Mouse (Mus musculus): ENCODE results near the gene Map7d1.

Map7d1 gene

GRCm38 (mm10) chr4:126275681-126276131, 19.6 kb upstream of the Map7d1 start:
- in situ Hi-C loops (cut with MboI; ENCODE audit: low pct_unique_long_range_greater_than_20kb in 1 of 2, low sequenced_read_pairs in 2 of 2, unreplicated experiment in 1 of 2), result no loop called here

- in situ Hi-C loops (cut with MboI; ENCODE audit: low pct_unique_long_range_greater_than_20kb in 1 of 2, low sequenced_read_pairs in 2 of 2, unreplicated experiment in 1 of 2), result no loop called here
Observed at GRCm38 (mm10) chr4:126275081-126275480, 18.9 kb upstream of the Map7d1 start.

- in situ Hi-C loops (cut with MboI; ENCODE audit: low pct_unique_long_range_greater_than_20kb in 1 of 2, low sequenced_read_pairs in 2 of 2, unreplicated experiment in 1 of 2), result no loop called here
Observed at GRCm38 (mm10) chr4:126273753-126274152, 17.6 kb upstream of the Map7d1 start.

- in situ Hi-C loops (cut with MboI; ENCODE audit: low pct_unique_long_range_greater_than_20kb in 1 of 2, low sequenced_read_pairs in 2 of 2, unreplicated experiment in 1 of 2), result no loop called here
Observed at GRCm38 (mm10) chr4:126269292-126269691, 13.1 kb upstream of the Map7d1 start.

DNA sequence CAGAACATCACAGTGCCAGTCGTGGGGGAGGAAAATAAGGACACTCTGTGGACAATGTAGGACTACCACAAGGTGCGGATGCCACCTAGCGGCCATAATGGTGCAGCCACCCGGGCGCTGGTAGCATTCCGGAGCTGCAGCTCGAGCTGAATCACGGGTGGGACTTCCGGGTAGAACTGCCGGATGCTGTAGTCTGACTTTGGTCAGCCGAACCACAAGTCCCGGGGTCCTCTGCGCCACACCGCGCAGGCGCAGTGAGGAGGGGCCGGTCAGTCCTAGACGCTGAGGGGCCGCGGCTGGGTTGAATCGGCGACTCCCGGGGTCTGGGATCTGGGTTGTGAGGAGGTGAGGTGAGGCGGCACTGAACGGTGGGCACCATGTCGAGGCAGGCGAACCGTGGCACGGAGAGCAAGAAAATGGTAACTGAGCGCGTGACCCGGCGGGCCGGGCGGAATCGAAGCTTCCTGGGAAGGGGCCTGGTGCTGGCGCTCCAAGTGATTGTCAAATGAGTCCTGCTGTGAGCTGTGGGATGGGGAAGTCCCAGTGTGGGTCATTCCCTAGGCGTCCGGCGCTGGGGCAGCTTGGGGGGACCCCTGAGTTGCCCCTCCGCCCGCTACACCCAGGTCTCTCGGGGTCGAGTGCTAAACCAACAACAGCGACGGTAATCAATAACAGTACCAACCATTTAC, 6.1 kb upstream of the Map7d1 start, which contains the start of gene Trappc3:
Gene Trappc3, plus strand, starts transcription at position 207 of the 689 bp plus-strand sequence.
- in situ Hi-C loops (cut with MboI; ENCODE audit: low pct_unique_long_range_greater_than_20kb in 1 of 2, low sequenced_read_pairs in 2 of 2, unreplicated experiment in 1 of 2), result loop anchor here (5.0 kb wide), 1 partner anchor 35 kb away; no protein-coding TSS in a partner anchor

- in situ Hi-C loops (cut with MboI; ENCODE audit: low pct_unique_long_range_greater_than_20kb in 1 of 2, low sequenced_read_pairs in 2 of 2, unreplicated experiment in 1 of 2), result loop anchor here (5.0 kb wide), 1 partner anchor 34 kb away; no protein-coding TSS in a partner anchor
Observed at GRCm38 (mm10) chr4:126261675-126262074, 5.5 kb upstream of the Map7d1 start.

DNA sequence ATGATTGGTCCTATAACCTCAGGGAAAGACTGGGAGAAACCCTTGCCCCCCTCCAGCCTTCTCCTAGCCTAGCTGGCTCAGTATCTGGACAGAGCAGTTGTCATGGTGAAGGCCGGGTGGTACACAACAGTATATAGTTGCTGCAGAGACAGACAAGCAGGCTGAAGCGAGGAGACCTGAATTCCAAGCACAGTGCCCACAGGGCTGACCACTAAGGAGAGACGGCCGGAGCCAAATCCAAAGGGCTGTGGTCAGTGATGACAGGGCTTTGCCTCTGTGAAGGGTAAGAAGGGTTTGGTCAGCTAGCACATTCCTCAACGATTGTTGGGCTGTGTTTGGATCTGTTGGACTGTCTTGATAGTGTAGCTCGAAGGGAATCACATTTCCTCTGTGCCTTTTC, 5.1 kb upstream of the Map7d1 start:
- in situ Hi-C loops (cut with MboI; ENCODE audit: low pct_unique_long_range_greater_than_20kb in 1 of 2, low sequenced_read_pairs in 2 of 2, unreplicated experiment in 1 of 2), result loop anchor here (5.0 kb wide), 1 partner anchor 34 kb away; no protein-coding TSS in a partner anchor

DNA sequence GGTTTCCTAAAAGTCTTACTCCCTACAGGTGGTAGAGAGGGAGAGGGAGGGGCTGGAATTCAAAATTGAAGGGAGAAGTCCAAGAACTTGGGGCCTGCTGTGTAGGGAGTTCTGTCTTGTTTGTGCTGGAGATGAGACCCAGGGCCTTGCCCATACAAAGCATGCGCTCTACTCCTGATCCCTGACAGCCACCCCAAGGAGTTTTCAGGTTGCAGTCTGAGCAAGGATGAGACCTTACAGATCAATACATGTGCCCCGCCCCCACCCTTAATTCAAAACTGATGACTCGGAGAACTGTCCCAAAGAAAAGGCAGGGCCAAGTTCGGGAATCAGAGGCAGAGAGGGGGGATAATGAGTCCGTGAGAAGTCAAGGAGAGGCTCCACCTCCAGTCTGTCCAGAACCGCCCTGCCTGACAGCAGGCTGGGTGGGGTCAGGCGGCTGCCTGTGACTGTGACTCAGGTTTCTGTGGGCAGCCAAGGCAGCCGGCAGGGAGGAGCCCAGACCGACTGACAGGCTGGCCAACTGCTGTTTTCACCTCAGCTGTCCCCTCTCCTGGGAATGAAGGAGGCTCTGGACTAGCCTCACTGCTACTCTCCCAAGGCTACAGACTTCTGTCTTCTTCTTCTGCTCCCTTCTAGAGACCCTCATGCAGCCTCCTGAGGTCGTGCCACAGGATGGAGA, 4.5 kb upstream of the Map7d1 start:
- in situ Hi-C loops (cut with MboI; ENCODE audit: low pct_unique_long_range_greater_than_20kb in 1 of 2, low sequenced_read_pairs in 2 of 2, unreplicated experiment in 1 of 2), result loop anchor here (5.0 kb wide), 1 partner anchor 33 kb away; no protein-coding TSS in a partner anchor

DNA sequence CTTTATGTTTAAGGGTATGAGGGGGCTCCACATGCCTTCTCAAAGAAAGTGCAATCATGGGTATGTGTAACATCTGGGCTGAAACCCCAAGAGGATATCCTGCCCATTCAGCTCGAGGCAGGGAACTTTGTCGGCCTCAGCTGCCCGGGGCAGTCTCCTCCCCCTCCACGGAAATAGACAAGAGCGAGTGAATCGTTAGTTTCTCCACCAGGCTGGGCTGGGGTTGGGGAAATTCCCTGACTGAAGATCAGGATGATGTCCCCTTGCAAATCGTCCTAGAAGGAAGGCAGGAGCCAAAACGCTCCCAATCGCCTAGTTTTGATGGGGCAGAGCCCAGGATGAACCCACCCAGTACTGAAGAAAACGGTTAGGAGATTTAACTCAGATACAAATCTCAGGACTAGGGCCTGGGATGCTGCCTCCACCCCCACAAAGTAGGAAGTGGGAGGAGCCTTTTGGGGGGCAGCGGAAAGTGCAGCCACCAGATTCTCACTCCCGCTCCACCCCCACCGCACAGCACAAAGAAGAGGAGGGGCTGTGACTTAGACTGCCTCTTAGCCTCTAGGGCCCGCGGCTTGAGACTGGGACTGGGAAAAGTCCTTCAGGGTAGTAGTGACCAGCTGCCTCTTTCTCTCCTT, 3.5 kb upstream of the Map7d1 start:
- in situ Hi-C loops (cut with MboI; ENCODE audit: low pct_unique_long_range_greater_than_20kb in 1 of 2, low sequenced_read_pairs in 2 of 2, unreplicated experiment in 1 of 2), result loop anchor here (5.0 kb wide), 1 partner anchor 32 kb away; no protein-coding TSS in a partner anchor

DNA sequence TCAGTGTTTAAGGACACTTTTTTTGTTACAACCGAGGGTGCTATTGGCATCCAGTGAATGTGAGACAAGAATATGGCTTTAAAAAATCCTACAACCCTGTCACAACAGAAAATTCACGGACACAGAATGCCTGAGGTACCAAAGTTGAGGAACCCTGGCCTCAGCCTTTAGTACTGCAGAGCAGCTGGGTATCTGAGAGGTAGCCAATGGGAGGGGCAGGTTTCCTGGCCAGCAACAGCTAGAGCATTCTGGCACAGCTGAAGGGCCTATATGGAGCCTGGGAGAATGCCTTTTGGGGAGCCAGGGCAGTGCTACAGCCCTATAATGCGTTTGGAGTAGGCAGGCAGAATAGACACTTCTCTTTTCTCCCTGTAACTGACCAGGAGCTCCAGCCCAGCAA, 2.9 kb upstream of the Map7d1 start:
- in situ Hi-C loops (cut with MboI; ENCODE audit: low pct_unique_long_range_greater_than_20kb in 1 of 2, low sequenced_read_pairs in 2 of 2, unreplicated experiment in 1 of 2), result no loop called here

GRCm38 (mm10) chr4:126256967-126257881, 1.1 kb upstream of the Map7d1 start:
- in situ Hi-C loops (cut with MboI; ENCODE audit: low pct_unique_long_range_greater_than_20kb in 1 of 2, low sequenced_read_pairs in 2 of 2, unreplicated experiment in 1 of 2), result no loop called here

DNA sequence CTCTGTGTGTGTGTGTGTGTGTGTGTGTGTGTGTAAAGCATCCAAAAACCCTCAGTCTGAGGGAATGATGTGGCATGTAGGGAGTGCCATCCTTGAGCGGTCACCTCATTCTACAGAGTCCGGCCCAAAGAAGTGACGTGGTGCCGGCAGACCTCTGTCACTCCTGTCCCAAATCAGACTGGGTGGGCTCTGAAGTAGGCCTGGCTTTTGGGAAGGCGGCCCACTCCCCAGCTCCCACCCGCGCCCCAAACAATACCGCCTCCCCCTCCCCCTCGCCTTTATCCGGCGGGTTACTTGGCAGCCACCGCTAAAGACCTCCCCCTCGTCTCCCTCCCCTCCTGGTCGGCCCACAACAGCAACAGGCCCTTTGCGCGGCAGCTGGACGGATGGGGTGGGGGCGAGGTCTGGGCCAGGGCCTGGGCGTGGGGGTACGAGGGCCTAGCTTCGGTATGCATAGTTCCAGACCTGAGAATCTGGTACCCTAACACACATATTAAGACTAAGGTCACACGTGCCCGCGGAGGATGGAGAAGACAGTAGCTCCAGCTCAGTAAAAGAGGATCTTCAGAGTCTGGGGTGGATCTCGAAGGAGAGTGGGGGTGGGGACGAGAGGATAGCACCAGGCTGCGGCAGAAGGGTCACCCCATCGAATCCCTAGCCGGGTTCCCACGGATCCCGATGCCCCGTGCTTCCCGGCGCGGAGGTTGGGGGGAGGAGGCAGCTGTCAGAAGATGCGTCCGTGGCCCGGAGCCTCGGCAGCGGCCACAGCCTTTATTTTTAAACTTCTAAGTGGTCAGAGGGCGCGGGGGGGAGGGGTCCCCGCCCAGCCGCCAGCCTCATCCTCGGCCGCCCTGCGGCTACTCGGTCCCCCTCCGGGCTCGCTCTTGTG, 786 bp downstream of the Map7d1 start:
- in situ Hi-C loops (cut with MboI; ENCODE audit: low pct_unique_long_range_greater_than_20kb in 1 of 2, low sequenced_read_pairs in 2 of 2, unreplicated experiment in 1 of 2), result no loop called here

DNA sequence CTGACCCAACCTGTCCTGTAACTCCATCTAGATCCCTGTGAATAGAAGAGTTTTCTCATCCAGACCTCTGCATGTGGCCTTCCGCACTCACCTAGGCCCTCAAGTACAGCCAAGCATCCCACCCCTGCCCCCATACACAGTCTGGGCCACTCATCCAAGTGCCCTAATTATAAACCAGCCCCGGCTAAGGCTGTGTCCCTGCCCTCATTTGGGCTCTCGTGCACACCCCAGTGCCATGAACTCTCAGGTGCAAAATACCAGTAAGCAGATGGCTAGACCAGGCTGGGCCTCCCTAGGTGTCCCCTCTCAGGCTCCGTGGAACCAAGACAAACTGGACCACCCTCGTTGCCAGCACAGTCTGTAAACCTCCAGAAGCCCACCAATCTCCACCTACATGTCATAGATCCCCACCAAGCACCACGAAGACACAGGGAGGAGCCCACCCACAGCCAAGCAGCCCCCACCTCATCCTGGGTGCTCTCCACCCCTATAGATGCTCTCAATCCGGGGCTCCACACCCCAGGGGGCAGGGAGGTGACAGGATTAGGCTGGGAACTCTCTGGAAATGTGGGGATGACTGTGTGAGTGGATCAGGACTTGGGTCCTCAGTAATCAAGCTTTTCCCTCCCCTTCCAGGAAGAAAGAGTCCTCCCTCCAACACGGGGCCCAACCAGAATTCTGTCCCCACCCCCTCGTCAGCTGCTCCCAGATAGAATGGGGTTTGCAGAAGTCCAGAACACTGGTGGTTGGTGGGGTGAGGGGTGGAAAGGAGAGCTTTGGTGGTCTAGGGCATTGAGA, 1.6 kb downstream of the Map7d1 start:
- in situ Hi-C loops (cut with MboI; ENCODE audit: low pct_unique_long_range_greater_than_20kb in 1 of 2, low sequenced_read_pairs in 2 of 2, unreplicated experiment in 1 of 2), result no loop called here

DNA sequence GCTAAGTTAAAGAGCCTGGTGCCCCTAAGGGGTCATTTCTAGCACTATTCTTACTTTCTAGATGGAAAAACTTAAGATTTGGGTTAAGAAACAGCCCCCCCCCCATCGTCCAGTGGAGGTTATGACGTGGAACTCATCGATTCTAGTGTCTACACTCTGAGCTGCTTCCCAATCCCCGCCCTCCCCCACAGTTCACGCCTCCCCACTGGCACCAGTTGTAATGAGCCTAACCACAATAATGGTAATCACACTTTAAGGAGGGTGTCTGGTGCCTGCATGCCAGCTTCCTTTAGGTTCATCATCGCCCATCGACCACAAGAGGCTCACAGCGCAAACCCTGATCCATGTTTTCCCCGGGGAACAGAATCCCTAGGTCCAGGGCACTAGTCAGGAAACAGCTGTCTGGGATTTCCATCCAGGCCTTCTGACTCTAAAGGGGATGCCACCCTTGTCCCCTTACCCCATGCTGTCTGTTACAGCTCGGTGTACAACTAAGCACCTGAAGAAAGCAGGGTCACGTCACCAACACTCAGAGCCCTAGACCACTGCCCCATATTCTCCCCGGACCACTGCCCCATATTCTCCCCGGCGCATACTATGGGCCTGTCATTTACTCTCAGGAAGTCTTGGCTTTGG, 2.4 kb downstream of the Map7d1 start:
- in situ Hi-C loops (cut with MboI; ENCODE audit: low pct_unique_long_range_greater_than_20kb in 1 of 2, low sequenced_read_pairs in 2 of 2, unreplicated experiment in 1 of 2), result no loop called here

DNA sequence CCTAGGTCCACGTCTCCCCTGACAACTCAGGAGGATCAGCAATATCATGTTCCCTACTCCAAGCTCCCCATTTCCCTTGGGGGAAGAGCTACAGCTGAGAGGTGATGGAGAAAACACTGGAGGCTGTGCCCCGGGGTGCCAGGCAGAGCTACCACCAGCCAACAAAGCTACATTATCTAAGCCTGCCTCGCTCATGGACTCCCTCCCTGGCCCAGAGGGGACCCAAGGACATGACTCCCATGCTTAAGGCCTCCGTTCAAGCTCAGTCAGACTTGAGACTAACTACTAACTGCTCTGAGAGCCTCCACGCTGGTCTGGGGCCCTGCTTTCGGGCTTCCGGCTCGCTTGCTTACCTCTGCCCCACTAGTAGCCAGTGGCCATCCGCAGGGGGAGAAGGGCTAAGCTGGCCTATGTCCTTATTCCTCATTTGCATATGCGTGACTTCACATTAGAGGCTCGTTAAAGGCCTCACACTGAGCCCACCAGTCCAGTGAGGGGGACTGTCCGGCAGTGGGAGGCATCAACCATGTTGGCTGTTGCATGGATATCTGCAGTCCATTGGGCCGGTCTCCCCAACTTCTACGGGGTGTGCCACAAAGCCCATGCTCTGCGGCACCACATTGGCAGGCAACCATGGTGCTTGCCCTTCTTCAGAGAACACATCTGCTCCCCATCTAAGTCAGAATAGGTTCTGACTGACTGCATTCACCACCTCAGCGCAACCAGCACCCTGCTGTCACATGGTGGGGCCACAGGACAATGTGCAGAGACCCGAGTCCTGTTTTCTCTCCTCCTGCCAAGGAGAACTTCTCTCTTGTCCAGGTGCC, 3.5 kb downstream of the Map7d1 start:
- in situ Hi-C loops (cut with MboI; ENCODE audit: low pct_unique_long_range_greater_than_20kb in 1 of 2, low sequenced_read_pairs in 2 of 2, unreplicated experiment in 1 of 2), result no loop called here

Measured in mouse embryonic stem cell (cell line).